Mouse (Mus musculus) intestine, embryonic 15.5 days (tissue): Measurements from ENCODE around the gene Npm1. TPM values are rescaled to one million over a fixed set of nuclear protein-coding genes. Genes with fewer than 3 reads are reported as not detected.

ENCODE experiments used
- ATAC-seq: fragments of 200-750 bp; cut with Nextera tagmentation; 2 replicates; pipeline ENCODE4 v1.8.0; 2017; ENCODE audit warnings: moderate TSS enrichment, moderate library complexity
- H3K27ac ChIP-seq: fragments of 300-500 bp; sonication (generic); 2 replicates; pipeline ENCODE4 v1.5.1; 2015; ENCODE audit warnings: mild to moderate bottlenecking, inconsistent platforms
- H3K27me3 ChIP-seq: fragments of 300-500 bp; sonication (generic); replicated peaks from 2 replicates; pipeline ENCODE4 v1.6.1; 2015; ENCODE audit warnings: inconsistent platforms
- H3K36me3 ChIP-seq: fragments of 300-500 bp; sonication (generic); 2 replicates; pipeline ENCODE4 v1.6.1; 2015; ENCODE audit warnings: inconsistent platforms
- H3K4me1 ChIP-seq: fragments of 300-500 bp; sonication (generic); replicated peaks from 2 replicates; pipeline ENCODE4 v1.6.1; 2015; ENCODE audit warnings: inconsistent platforms
- H3K4me2 ChIP-seq: fragments of 300-500 bp; sonication (generic); replicated peaks from 2 replicates; pipeline ENCODE4 v1.6.1; 2015; ENCODE audit warnings: mild to moderate bottlenecking, inconsistent platforms
- H3K4me3 ChIP-seq: fragments of 300-500 bp; sonication (generic); replicated peaks from 2 replicates; pipeline ENCODE4 v1.5.1; 2015; ENCODE audit warnings: inconsistent platforms
- H3K9ac ChIP-seq: fragments of 300-500 bp; sonication (generic); 2 replicates; pipeline ENCODE4 v1.6.1; 2015; ENCODE audit warnings: inconsistent platforms
- H3K9me3 ChIP-seq: fragments of 300-500 bp; sonication (generic); 2 replicates; pipeline ENCODE4 v1.6.1; 2016; ENCODE audit warnings: inconsistent platforms
- WGBS: fragments of 180-500 bp; shearing (Covaris S2); methylation state at CpG from one replicate; pipeline ENCODE4 v1.1.7; 2015; 5-methylcytosine and 5-hydroxymethylcytosine counted together
- polyA plus RNA-seq: library from polyadenylated mRNA; unstranded; fragments of >200 nt; fragmentation: Nextera tagmentation; extraction: Ambion mirVana; gene quantifications from 2 replicates; pipeline ENCODE4 v1.2.1, GENCODE M21; 2015

Npm1 gene
- polyA plus RNA-seq, 1 experiment from 2014 or later, result 1,035 TPM

GRCm38 (mm10) chr11:33149088-33149436, 13.9 kb downstream of the Npm1 start:
- H3K36me3 ChIP-seq, result peaks cover 15% of the 10 kb centered on the region
- H3K9me3 ChIP-seq, result no peaks in the 10 kb centered on the region
- no peak overlapping the region for H3K9ac ChIP-seq
- H3K4me2 ChIP-seq, result no peak overlapping the region
- peaks cover 25% of the 10 kb centered on the region for H3K4me1 ChIP-seq
- H3K27ac ChIP-seq, result no peak overlapping the region
- 20% methylated on average over 3 of the region's 3 CpGs for WGBS
- no peak for ATAC-seq
- peaks cover 31% of the 10 kb centered on the region for H3K27me3 ChIP-seq
- no peak overlapping the region for H3K4me3 ChIP-seq

- Histone ChIP-seq H3K9me3 (no peaks in the 10 kb centered on the region), H3K27ac (no peak overlapping the region), H3K27me3 (peaks cover 34% of the 10 kb centered on the region), H3K4me3 (peak overlapping the region; percentile 57), H3K36me3 (peaks cover 14% of the 10 kb centered on the region), H3K4me2 (peak overlapping the region; percentile 98), H3K9ac (0 out of 2 replicates have a peak overlapping the region, but pooled peaks have one; percentile 46), H3K4me1 (peaks cover 25% of the 10 kb centered on the region)
- peak; percentile 79 for ATAC-seq
- WGBS, result 5% methylated on average over 23 of the region's 23 CpGs
Measured at GRCm38 (mm10) chr11:33148338-33149087, 14.5 kb downstream of the Npm1 start.

- Histone ChIP-seq H3K27me3 (peaks cover 35% of the 10 kb centered on the region), H3K9me3 (no peaks in the 10 kb centered on the region), H3K36me3 (peaks cover 12% of the 10 kb centered on the region), H3K4me2 (peak overlapping the region; percentile 98), H3K4me1 (peaks cover 25% of the 10 kb centered on the region), H3K4me3 (peak overlapping the region; percentile 57), H3K9ac (peak overlapping the region; percentile 46), H3K27ac (no peak overlapping the region)
- ATAC-seq, result peak; percentile 67
- under 1% methylated on average over 57 of the region's 85 CpGs for WGBS
Measured at GRCm38 (mm10) chr11:33147572-33148337, 15.3 kb downstream of the Npm1 start.

DNA sequence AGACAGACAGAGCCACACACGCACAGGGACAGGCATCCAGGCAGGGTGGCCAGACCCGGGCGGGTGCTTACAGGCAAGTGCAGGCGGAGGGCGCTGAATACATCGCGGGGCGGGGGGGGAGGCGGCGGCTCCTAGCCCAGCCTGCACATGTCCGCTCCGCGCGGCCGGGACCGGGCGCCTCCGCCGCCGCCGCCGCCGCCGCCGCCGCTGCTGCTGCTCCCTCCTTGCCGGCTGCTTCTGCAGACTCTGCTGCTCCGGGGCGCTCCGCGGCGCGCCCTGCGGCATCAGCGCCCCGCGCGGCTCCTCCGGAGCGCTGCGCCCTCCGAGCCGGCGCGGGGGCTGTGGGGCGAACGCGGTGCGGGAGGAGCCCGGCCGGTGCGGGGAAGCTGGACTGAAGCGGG, 15.8 kb downstream of the Npm1 start, which contains the start of gene Fgf18:
Fgf18 (minus strand) TSS at position 230 of the 401 bp plus-strand sequence.
- H3K27ac ChIP-seq, result no peak within 1 kb of the TSS
- 0% methylated on average over 30 of the region's 53 CpGs for WGBS
- ATAC-seq, result peak; percentile 37

GRCm38 (mm10) chr11:33146651-33147131, 16.3 kb downstream of the Npm1 start:
- Histone ChIP-seq H3K9me3 (no peaks in the 10 kb centered on the region), H3K9ac (peak overlapping the region; percentile 46), H3K27ac (no peak overlapping the region), H3K27me3 (peaks cover 35% of the 10 kb centered on the region), H3K4me1 (peaks cover 25% of the 10 kb centered on the region), H3K36me3 (peaks cover 7% of the 10 kb centered on the region; the same call in 1 of the 2 replicates), H3K4me2 (peak overlapping the region; percentile 98), H3K4me3 (peak overlapping the region; percentile 57)
- 1% methylated on average over 30 of the region's 30 CpGs for WGBS
- ATAC-seq, result peak; percentile 8; the same call in 1 of the 2 replicates

More for the DNA sequence above, 15.8 kb downstream of the Npm1 start, which contains the start of gene Fgf18:
- Histone ChIP-seq H3K9me3 (no peaks in the 10 kb centered on the region), H3K4me2 (peak within 1 kb of the TSS; percentile 98), H3K36me3 (peaks cover 11% of the 10 kb centered on the region), H3K9ac (peak within 1 kb of the TSS; percentile 46), H3K27me3 (peaks cover 35% of the 10 kb centered on the region), H3K4me1 (peaks cover 25% of the 10 kb centered on the region), H3K4me3 (peak within 1 kb of the TSS; percentile 57)

DNA sequence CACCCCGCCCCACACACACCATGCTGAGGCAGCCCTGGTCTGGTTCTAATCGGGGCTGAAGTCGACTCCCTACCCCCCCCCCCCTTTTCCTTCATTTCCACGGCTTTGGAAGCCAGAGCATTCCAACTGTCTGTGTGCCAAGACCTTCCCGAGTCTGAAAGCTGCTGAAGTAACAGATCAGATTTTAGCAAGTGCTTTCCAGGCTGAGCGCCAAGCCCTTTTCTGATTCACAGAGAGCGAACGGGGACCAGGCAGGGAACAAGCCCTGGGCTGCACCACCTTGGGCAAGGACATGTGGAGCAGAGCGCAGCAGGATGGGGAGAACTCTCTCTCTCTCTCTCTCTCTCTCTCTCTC, 16.9 kb downstream of the Npm1 start:
- WGBS, result 5% methylated on average over 9 of the region's 9 CpGs
- H3K9me3 ChIP-seq, result no peaks in the 10 kb centered on the region
- H3K4me3 ChIP-seq, result no peak overlapping the region
- ATAC-seq, result no peak
- no peak overlapping the region for H3K27ac ChIP-seq
- peaks cover 4% of the 10 kb centered on the region; the same call in 1 of the 2 replicates for H3K36me3 ChIP-seq
- peak overlapping the region; percentile 98; the same call in 1 of the 2 replicates for H3K4me2 ChIP-seq
- H3K4me1 ChIP-seq, result peaks cover 25% of the 10 kb centered on the region
- H3K9ac ChIP-seq, result no peak overlapping the region
- peaks cover 35% of the 10 kb centered on the region for H3K27me3 ChIP-seq

GRCm38 (mm10) chr11:33145201-33146142, 17.5 kb downstream of the Npm1 start:
- Histone ChIP-seq H3K27ac (no peak overlapping the region), H3K9ac (no peak overlapping the region), H3K9me3 (no peaks in the 10 kb centered on the region), H3K4me2 (peak overlapping the region; percentile 12), H3K4me1 (peaks cover 25% of the 10 kb centered on the region), H3K27me3 (peaks cover 35% of the 10 kb centered on the region), H3K4me3 (no peak overlapping the region), H3K36me3 (peaks cover 4% of the 10 kb centered on the region; the same call in 1 of the 2 replicates)
- ATAC-seq, result no peak
- 27% methylated on average over 7 of the region's 7 CpGs for WGBS

DNA sequence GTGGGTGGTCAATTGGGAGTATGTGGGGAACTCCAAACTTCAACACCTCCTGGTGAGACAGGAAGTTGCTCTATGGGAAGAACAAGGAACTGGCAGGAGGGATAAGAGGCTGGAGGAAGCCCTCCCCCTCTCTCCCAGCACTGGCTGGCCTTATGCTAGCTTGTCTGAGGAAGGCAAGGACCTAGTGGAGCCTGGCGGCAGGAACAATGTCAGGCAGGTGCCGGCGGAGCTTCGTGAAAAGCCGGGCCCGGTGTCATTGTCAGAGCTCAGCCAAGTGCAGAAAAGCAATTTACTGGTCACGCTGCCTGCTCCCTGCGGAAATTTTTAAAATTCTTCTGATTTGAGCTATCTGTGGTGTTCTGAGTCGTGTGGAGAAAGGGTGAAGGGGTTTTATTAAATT, 19.1 kb downstream of the Npm1 start:
- H3K27ac ChIP-seq, result no peak overlapping the region
- H3K4me1 ChIP-seq, result peaks cover 25% of the 10 kb centered on the region
- H3K36me3 ChIP-seq, result no peaks in the 10 kb centered on the region
- H3K4me2 ChIP-seq, result no peak overlapping the region
- 35% methylated on average over 9 of the region's 9 CpGs for WGBS
- no peak overlapping the region for H3K9ac ChIP-seq
- no peak for ATAC-seq
- H3K9me3 ChIP-seq, result no peaks in the 10 kb centered on the region
- peaks cover 35% of the 10 kb centered on the region for H3K27me3 ChIP-seq
- no peak overlapping the region for H3K4me3 ChIP-seq

DNA sequence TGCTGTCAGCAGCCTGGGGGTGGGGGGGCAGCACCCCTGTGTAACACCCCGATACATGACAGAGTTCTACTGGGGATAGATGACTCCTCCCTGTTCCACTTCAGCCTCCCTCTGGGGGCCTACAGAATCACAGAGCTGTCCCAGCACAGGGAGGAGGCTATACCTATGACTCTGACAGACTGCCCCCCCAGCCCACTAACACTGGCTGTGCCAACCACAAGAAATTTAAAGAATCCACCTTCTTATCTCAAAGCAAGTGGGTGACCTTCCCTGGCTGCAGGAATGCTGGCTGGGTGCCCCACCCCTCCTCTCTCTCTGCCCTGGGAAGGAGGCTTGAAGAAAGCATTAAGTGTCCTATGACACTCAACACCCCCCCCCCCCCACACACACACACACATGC, 20.2 kb downstream of the Npm1 start:
- WGBS, result 96% methylated on average over 1 of the region's 1 CpGs
- no peak overlapping the region for H3K4me2 ChIP-seq
- no peak overlapping the region for H3K27ac ChIP-seq

DNA sequence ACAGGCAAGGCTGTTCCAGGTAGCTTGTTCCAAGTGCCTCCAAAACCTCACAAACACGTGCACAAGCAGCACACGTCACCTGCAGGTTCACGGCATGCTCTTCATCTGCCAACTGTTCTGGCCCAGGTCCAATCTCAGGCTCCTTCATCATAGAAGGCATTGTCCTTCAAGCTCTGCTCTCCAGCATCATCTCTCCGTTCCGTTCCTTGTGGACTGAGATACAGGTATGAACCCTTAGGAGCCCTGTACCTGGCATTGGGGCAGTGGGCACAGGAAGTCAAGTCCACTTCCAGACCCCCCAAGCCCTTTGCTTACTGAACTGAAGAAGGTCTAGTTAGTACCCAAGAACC, 22.9 kb downstream of the Npm1 start:
- Histone ChIP-seq H3K4me2 (no peak overlapping the region), H3K9ac (no peak overlapping the region), H3K36me3 (no peaks in the 10 kb centered on the region), H3K27ac (no peak overlapping the region), H3K4me3 (no peak overlapping the region), H3K9me3 (no peaks in the 10 kb centered on the region), H3K27me3 (peaks cover 10% of the 10 kb centered on the region; the same call in 1 of the 2 replicates), H3K4me1 (no peaks in the 10 kb centered on the region)
- no peak for ATAC-seq
- WGBS, result 91% methylated on average over 5 of the region's 5 CpGs

More for the DNA sequence above, 20.2 kb downstream of the Npm1 start:
- Histone ChIP-seq H3K36me3 (no peaks in the 10 kb centered on the region), H3K4me3 (no peak overlapping the region), H3K9ac (no peak overlapping the region), H3K9me3 (no peaks in the 10 kb centered on the region), H3K4me1 (peaks cover 20% of the 10 kb centered on the region), H3K27me3 (peaks cover 32% of the 10 kb centered on the region)
- no peak for ATAC-seq

- Histone ChIP-seq H3K4me1 (no peaks in the 10 kb centered on the region), H3K9me3 (no peaks in the 10 kb centered on the region), H3K27me3 (peaks cover 8% of the 10 kb centered on the region; the same call in 1 of the 2 replicates), H3K4me3 (no peak overlapping the region), H3K4me2 (no peak overlapping the region), H3K36me3 (no peaks in the 10 kb centered on the region), H3K9ac (no peak overlapping the region), H3K27ac (no peak overlapping the region)
- no peak for ATAC-seq
- WGBS, result 75% methylated on average over 9 of the region's 9 CpGs
Measured at GRCm38 (mm10) chr11:33139458-33140110, 23.4 kb downstream of the Npm1 start.
